Mouse (Mus musculus) layer of hippocampus, adult 8-10 months (tissue): ENCODE results near the gene Gpatch8. TPM values are rescaled to one million over a fixed set of nuclear protein-coding genes. Genes with fewer than 3 reads are reported as not detected.

ENCODE experiments used
- DNase-seq, 2 experiments: peaks; one replicate each; pipeline ENCODE4 v3.0.0; 2022; ENCODE audit warnings: low spot score in 2 of 2
- total RNA-seq, 4 experiments: library from RNA; stranded (reverse); gene quantifications; 2 replicates each; pipeline ENCODE4 v1.2.4; 2022

Gene Gpatch8
- total RNA-seq, 4 experiments from 2014 or later, result 49.2 to 66.6 (median 52.9) TPM

DNA sequence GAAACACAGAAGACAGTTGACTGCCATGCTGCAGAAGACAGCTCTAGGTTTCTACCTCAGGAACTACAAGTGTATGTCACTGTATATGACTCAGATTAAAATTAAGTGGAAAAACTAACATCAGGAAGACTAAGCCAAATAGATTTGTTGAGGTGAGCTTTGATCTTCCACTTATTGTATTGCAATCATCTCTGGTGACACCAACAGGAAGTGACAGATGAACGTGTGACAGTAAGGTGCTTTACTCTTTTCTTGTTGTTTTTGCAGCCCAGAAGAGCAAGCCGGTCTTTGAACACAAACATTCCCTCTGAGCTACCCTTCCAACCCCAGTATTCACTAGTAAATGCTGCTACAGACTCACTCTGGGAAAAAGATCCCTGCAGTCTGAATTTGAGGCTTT is 59.5 kb downstream of the Gpatch8 start:
- DNase-seq, result no peak

GRCm38 (mm10) chr11:102496206-102496605 is 60.0 kb downstream of the Gpatch8 start:
- no peak for DNase-seq

DNA sequence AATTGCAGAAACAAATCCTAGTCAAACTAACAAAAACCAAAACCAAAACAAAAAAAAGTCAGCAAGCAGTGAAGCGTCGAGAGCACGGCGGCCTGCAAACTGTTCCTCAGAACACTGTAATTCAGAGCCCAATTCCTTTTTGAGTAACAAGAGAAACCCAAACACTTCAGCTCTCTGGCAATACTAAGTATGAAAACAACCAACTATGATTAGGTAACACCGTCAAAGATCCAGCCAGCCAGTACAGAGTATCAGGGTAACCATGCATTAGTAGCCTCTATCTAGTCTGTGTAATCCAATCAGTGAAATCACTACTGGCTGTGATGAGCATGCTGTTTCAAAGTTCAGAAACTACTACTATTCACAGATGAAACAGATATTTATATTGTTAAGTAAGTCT is 60.5 kb downstream of the Gpatch8 start:
- no peak for DNase-seq

GRCm38 (mm10) chr11:102495114-102495513 is 61.1 kb downstream of the Gpatch8 start:
- no peak for DNase-seq

DNA sequence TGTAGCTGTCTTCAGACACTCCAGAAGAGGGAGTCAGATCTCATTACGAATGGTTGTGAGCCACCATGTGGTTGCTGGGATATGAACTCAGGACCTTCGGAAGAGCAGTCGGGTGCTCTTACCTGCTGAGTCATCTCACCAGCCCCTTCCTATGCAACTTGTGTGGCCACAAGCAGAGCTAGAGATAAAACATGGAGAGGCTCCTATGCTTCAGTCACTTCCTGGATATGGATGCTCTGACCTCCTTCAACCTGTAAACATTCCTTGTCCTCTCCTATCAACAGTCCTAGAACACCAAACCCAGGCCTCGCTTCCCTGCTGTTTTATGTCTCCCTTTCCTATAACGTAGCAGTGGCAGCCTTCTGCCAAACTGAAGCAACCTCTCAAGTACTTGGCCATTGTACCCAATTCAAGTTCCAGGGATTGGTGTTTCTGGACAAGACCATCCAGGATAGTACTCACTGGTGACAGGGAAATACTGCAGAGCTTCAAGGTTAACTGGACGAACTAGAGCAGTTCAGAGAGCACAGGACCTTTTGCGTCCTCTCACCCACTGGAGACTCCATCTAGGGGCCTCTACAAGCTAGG is 62.0 kb downstream of the Gpatch8 start:
- no peak for DNase-seq

DNA sequence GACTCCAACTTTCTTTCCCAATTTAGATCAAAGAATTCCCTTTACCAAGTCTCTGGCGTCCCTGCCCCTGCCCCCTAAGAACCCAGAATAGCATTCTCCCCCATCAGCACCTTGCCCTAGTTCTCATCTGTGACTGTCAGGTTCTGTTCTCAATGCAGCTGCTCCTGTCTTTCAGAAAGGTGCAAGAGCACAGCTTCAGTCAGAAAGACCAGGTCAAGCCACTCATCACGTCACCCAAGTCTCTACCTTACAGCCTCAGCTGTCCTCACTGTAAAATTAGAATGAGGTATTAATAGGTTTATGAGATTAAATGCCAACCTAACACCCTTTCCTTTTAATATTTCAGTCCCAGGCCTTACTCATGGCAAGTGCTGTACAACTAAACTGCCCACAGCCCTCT is 63.0 kb downstream of the Gpatch8 start:
- DNase-seq, result no peak

GRCm38 (mm10) chr11:102487901-102488300 is 68.3 kb downstream of the Gpatch8 start:
- DNase-seq, result no peak

GRCm38 (mm10) chr11:102486733-102487386 is 69.3 kb downstream of the Gpatch8 start:
- no peak for DNase-seq

- no peak for DNase-seq
These were observed 74.4 kb downstream of the Gpatch8 start for GRCm38 (mm10) chr11:102481779-102482178.

- DNase-seq, result no peak
These were observed 75.3 kb downstream of the Gpatch8 start for GRCm38 (mm10) chr11:102480897-102481296.

DNA sequence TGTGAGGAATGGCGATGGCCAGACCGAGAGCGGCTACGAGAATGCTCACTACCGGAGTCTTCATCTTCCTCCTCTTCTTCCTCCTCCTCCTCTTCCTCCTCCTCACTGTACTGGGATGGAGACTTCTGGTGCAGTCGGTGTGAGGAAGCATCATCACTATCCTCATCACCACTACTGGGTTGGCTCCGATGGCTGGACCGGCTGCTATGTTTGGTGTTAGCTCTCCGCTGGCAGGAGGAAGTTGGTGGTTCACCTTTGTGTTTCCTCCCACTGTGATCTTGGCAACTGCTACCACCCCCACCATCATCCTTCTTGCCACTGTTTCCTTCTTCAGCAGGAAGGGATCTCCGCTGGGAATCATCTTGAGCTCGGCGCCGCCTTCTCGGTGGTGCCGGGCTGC is 76.1 kb downstream of the Gpatch8 start:
- no peak for DNase-seq

- no peak for DNase-seq
These were observed 76.6 kb downstream of the Gpatch8 start for GRCm38 (mm10) chr11:102479581-102479980.

GRCm38 (mm10) chr11:102478671-102479070 is 77.5 kb downstream of the Gpatch8 start:
- no peak for DNase-seq

DNA sequence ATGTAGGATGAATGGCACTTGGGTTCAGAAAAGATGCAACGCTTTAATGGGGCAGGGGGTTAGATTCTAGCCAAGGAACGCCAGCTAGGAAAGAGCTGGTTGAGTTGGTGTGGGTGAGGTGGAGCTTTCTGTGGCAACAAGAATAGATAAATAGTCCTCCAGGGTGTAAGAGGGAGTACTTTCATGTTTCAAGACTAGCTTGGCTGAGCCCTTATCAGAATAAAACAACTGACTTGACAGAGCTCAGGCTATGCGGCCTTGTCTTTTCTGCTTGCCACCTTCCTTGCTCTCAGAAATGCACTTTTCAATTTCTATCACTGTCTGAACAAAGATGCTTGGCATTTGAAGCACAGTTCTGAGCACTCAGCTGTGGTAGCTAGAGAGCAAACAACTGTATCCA is 81.2 kb downstream of the Gpatch8 start:
- DNase-seq, result no peak

DNA sequence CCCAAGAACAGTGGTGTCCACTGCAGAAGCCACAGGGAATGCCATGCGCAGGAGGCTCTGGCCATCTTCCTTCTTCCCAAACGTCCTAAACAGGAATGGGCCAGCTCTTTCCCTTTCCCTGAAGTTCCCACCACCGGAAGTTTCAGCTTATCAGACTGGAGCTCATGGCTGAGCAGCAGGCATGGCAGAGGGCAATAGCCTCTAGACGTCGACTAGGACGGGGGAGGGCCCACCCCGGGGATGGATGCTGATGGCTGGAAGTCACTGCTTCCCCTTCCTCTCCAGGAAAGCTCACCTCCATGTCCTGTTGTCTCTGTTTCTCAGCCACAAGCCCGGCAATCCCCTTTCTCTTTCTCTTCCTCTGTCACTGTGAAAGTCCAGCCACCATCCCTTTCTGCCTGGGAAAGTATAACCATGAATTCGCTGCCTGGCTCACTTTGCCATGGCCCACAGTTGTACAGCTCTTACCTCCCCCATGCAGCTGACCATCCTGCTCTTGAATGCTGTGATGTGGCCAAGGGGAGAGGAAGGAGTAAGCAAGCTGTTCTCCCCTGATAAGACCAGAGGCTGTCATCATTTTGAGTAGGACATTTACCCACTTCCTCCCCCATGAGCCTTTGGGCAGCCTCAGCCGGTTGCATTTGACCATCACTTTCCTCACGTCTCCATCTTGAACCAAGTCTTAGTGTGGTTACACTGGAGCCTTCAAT is 86.4 kb downstream of the Gpatch8 start, which contains the start of gene Itga2b:
Gene Itga2b (minus strand): TSS at position 475 of the 710 bp plus-strand sequence.
- no peak for DNase-seq

DNA sequence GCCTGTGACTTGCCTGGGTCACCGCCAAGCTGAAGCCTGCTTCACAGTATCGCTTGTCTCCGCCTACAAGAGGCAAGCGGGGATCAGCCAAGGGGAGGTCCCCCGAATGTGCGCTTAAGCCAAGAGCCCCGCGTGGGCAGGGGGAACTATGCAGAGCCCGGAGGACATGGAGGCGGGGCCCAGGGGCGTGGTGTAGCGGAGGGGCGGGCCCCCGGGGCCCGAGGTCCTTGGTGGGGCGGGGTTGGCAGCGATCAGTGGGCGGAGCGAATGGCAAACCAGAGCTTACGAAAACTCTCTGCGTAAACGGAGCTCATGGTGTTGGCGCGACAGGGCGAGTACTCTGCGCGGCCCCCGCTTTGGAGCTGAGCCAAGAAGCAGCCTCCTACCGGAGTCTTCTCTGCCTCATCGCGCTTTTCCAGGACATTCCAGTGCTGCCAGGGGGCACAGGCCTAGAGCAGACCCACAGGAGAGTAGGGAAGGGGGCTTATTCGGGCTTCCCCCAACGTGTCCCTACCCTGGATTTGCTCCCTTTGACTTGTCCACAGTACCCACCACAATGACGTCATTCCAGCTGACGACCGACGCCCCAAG is 89.1 kb downstream of the Gpatch8 start:
- DNase-seq, result peak; percentile 91 to 93

DNA sequence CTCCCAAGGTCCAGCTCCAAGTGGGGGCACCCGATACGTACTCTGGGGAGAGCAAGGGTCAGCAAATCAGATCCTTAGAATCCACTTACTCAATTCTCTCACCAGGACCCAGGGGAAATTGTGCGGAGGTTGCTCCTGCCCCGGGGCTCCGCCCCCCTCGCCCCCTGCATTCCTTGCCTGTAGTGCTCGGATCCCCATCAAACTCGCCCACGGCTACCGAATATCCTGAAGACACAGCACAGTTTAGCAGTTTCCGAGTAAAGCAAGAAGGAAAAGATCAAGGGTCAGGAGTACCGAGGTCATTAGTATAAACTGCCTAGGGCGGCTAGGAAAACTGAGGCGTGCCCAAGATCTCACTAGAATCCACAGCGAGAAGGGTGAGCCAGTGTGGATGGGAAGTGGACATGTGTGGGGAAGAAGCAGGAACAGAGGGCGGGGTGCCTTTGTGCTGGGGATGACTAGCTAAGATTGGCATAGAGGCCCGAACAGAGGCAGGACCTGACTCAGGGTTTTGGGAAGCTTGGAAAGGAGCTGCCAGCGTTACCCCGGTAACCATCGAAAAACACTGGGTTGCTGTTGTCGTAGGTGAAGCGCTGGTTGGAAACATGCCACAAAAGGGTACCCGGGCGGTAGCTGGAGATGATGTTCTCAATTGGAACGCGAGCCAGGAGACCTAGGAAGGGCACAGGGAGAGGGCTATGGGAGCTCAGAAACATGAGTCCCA is 90.3 kb downstream of the Gpatch8 start:
- DNase-seq, result peak; percentile 69 to 75

GRCm38 (mm10) chr11:102464901-102465300 is 91.3 kb downstream of the Gpatch8 start:
- DNase-seq, result no peak

- no peak for DNase-seq
These were observed 94.4 kb downstream of the Gpatch8 start for GRCm38 (mm10) chr11:102461764-102462163.

DNA sequence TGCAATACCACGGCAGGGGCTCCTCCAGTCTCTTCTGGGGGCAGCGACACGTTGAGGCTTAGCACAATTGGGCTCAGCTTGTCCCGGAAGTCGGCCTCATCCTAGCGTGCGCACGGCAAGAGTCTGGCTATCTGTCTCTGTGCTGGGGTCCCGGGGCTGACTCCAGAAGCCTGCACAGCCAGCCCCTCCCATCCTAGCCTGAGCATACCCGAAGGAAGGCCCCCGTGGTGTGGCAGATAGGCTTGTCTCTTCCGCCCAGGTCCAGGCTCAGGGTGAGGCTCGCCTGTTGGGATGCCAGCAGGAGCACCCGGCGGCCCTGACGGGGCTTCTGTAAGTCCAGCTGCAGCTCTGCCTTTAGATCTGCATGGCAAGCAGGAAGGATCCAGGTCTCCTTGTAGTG is 95.7 kb downstream of the Gpatch8 start:
- no peak for DNase-seq

DNA sequence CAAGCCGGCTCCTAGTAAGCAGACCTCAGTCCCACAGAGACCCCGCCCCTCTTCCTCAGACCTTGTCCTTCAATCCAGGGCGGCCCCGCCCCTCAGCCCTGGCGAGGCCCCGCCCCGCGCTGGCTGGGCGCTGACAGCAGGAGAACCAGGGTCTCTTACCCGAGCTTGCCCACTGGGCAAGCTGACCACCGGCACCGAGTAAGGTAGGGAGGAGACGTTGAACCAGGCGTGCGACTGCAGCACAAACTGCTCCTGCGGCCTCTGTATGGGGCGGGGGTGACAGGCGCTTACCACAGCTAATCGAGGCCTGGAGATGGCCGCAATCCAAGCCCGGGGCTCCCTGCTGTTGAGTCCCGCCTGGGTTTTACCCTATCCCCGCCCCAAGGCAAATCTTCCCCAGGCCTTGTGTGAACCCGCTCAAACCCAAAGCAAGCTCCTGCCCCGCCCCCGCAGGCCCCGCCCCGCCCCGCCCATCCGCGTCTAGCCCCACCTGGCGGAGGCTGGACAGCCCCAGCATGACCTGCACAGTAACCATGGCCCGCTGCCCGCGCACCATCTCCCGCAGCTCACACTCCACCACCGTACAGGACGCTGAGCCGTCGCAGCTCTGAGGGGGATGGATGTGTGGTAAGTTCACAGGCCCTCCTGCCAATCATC is 100.3 kb downstream of the Gpatch8 start:
- DNase-seq, result peak in 1 of 2 experiments; percentile 25
